Mouse (Mus musculus): ENCODE measurements around the gene Rtn4. TPM values are rescaled to one million over a fixed set of nuclear protein-coding genes. Genes with fewer than 3 reads are reported as not detected.

The Rtn4 gene
- polyA plus RNA-seq, 1 experiment from 2014 or later = 140 TPM

Other genes starting within 250 kb of the Rtn4 start
- 8.7 and 9.5 TPM in 2 replicates for gene Prorsd1, start 177.9 kb upstream of the Rtn4 start, polyA plus RNA-seq (2015; fragmentation: Nextera tagmentation; extraction: Ambion mirVana)
- gene Mtif2, start 166.5 kb upstream of the Rtn4 start, polyA plus RNA-seq (2015; fragmentation: Nextera tagmentation; extraction: Ambion mirVana) = 60.0 and 62.4 TPM in 2 replicates
- gene Clhc1, start 145.0 kb upstream of the Rtn4 start, polyA plus RNA-seq (2015; fragmentation: Nextera tagmentation; extraction: Ambion mirVana) = 0.08 TPM in 1 of 2 replicates, not detected in the other
- gene Rps27a, start 144.8 kb upstream of the Rtn4 start, polyA plus RNA-seq (2015; fragmentation: Nextera tagmentation; extraction: Ambion mirVana) = 649 and 656 TPM in 2 replicates
- gene 4931440F15Rik, start 132.7 kb downstream of the Rtn4 start, polyA plus RNA-seq (2015; fragmentation: Nextera tagmentation; extraction: Ambion mirVana) = 0.37 and 0.47 TPM in 2 replicates

All from forebrain, embryonic 15.5 days (tissue).